ENCODE assay signal across 8 mouse cellular contexts in genomic region chr9:35211573-35212511, GRCm38 (mm10). TPM values are rescaled to one million over a fixed set of nuclear protein-coding genes. Genes with fewer than 3 reads are reported as not detected.
A peak's percentile ranks its signal among the peaks of the same experiment; 100 is the strongest.
DNase-seq lines count a peak whose midpoint lies in the region; ATAC-seq lines count a peak whose summit lies in the region.

No protein-coding gene starts in this region.

- H3K36me3 ChIP-seq in heart, embryonic 15.5 days, result peaks cover 63% of the 10 kb centered on the region
- peaks cover 73% of the 10 kb centered on the region for H3K36me3 ChIP-seq in liver, embryonic 13.5 days

- DNase-seq in heart, postnatal 10 days, result no peak
- peak; percentile 71 for DNase-seq in gastrocnemius, adult 8-10 months (ENCODE audit: low spot score in 2 of 2)
- DNase-seq in liver, embryonic 13.5 days, result no peak
- no peak for DNase-seq in right cerebral cortex, postnatal 4 days
- DNase-seq in ovary, adult 18-20 months (ENCODE audit: low spot score), result no peak
- no peak for DNase-seq in retina, postnatal 1 day

- ATAC-seq in heart, embryonic 15.5 days (replicated peaks; ENCODE audit: insufficient number of reproducible peaks, insufficient read depth, low FRiP score, low read depth), result no peak
- peak; percentile 10 for ATAC-seq in activated CD4-positive, CD25-positive, alpha-beta regulatory T cell, adult 4 months
- no peak for ATAC-seq in liver, embryonic 13.5 days (ENCODE audit: low read depth)

- intact Hi-C loops in heart, postnatal 10 days (cut with DNase I), result loop anchor here (2.0 kb wide), 1 partner anchor 57 kb away; no protein-coding TSS in a partner anchor

- H3K4me3 ChIP-seq in heart, embryonic 15.5 days, result peak overlapping the region; percentile 91
- peak overlapping the region; percentile 89 for H3K4me3 ChIP-seq in liver, embryonic 13.5 days (replicated peaks)

- 31% methylated on average over 26 of the region's 26 CpGs for WGBS in heart, embryonic 15.5 days
- 29% methylated on average over 26 of the region's 26 CpGs for WGBS in liver, embryonic 13.5 days (ENCODE audit: insufficient replicate concordance)

- H3K4me2 ChIP-seq in heart, embryonic 15.5 days, result peak overlapping the region; percentile 74
- peak overlapping the region; percentile 80 for H3K4me2 ChIP-seq in liver, embryonic 13.5 days

- peak overlapping the region; percentile 83 for H3K9ac ChIP-seq in heart, embryonic 15.5 days
- peak overlapping the region; percentile 86 for H3K9ac ChIP-seq in liver, embryonic 13.5 days

- H3K9me3 ChIP-seq in heart, embryonic 15.5 days (replicated peaks), result no peaks in the 10 kb centered on the region
- H3K9me3 ChIP-seq in liver, embryonic 13.5 days (replicated peaks), result no peaks in the 10 kb centered on the region

- no peaks in the 10 kb centered on the region for H3K27me3 ChIP-seq in heart, embryonic 15.5 days
- H3K27me3 ChIP-seq in liver, embryonic 13.5 days, result no peaks in the 10 kb centered on the region

- peak overlapping the region; percentile 78 for H3K27ac ChIP-seq in heart, embryonic 15.5 days
- H3K27ac ChIP-seq in liver, embryonic 13.5 days, result peak overlapping the region; percentile 75

- H3K4me1 ChIP-seq in heart, embryonic 15.5 days (replicated peaks), result peaks cover 18% of the 10 kb centered on the region
- H3K4me1 ChIP-seq in liver, embryonic 13.5 days (replicated peaks), result peaks cover 25% of the 10 kb centered on the region

RNA-seq across cellular contexts. Expression of gene Foxred1, which starts 1.0 kb away (rescaled TPM):
- 65.8 and 67.0 TPM in 2 replicates for polyA plus RNA-seq in heart, embryonic 15.5 days (2015; fragmentation: Nextera tagmentation; extraction: Ambion mirVana)
- total RNA-seq in heart, postnatal 10 days (2021), result 10 to 100 TPM; 82.4 to 91.3 TPM
- 10 to 100 TPM; 22.8 to 24.7 TPM for polyA plus RNA-seq in activated CD4-positive, CD25-positive, alpha-beta regulatory T cell, adult 4 months (2017; shearing (Covaris generic))
- 10 to 100 TPM; 15.7 to 18.4 (median 17.5) TPM for total RNA-seq in gastrocnemius, adult 8-10 months (2022)
- polyA plus RNA-seq in liver, embryonic 13.5 days (2015; fragmentation: Nextera tagmentation; extraction: Ambion mirVana), result 30.2 and 31.4 TPM in 2 replicates

RNA-seq across cellular contexts. Expression of gene Tirap, which starts 11.8 kb away (rescaled TPM):
- polyA plus RNA-seq in heart, embryonic 15.5 days (2015; fragmentation: Nextera tagmentation; extraction: Ambion mirVana), result 7.6 and 9.8 TPM in 2 replicates
- 1 to 10 TPM; 6.6 to 8.0 TPM for total RNA-seq in heart, postnatal 10 days (2021)
- polyA plus RNA-seq in activated CD4-positive, CD25-positive, alpha-beta regulatory T cell, adult 4 months (2017; shearing (Covaris generic)), result 1 to 10 TPM; 5.5 to 6.4 TPM
- 10 to 100 TPM; 28.0 to 30.7 (median 29.9) TPM for total RNA-seq in gastrocnemius, adult 8-10 months (2022)
- 5.8 and 6.3 TPM in 2 replicates for polyA plus RNA-seq in liver, embryonic 13.5 days (2015; fragmentation: Nextera tagmentation; extraction: Ambion mirVana)

RNA-seq across cellular contexts. Expression of gene Srpr, which starts 11.9 kb away (rescaled TPM):
- 89.5 and 96.8 TPM in 2 replicates for polyA plus RNA-seq in heart, embryonic 15.5 days (2015; fragmentation: Nextera tagmentation; extraction: Ambion mirVana)
- 100 to 1,000 TPM in 1 of 2 experiments, 10 to 100 TPM in 1; 98.2 to 100 TPM for total RNA-seq in heart, postnatal 10 days (2021)
- 10 to 100 TPM; 78.4 to 78.9 TPM for polyA plus RNA-seq in activated CD4-positive, CD25-positive, alpha-beta regulatory T cell, adult 4 months (2017; shearing (Covaris generic))
- total RNA-seq in gastrocnemius, adult 8-10 months (2022), result 100 to 1,000 TPM; 236 to 272 (median 254) TPM
- polyA plus RNA-seq in liver, embryonic 13.5 days (2015; fragmentation: Nextera tagmentation; extraction: Ambion mirVana), result 61.6 and 70.1 TPM in 2 replicates

RNA-seq across cellular contexts. Expression of gene Dcps, which starts 36.0 kb away (rescaled TPM):
- 54.6 and 63.0 TPM in 2 replicates for polyA plus RNA-seq in heart, embryonic 15.5 days (2015; fragmentation: Nextera tagmentation; extraction: Ambion mirVana)
- 10 to 100 TPM; 20.8 to 23.3 TPM for total RNA-seq in heart, postnatal 10 days (2021)
- 10 to 100 TPM; 84.9 to 98.4 TPM for polyA plus RNA-seq in activated CD4-positive, CD25-positive, alpha-beta regulatory T cell, adult 4 months (2017; shearing (Covaris generic))
- total RNA-seq in gastrocnemius, adult 8-10 months (2022), result 1 to 10 TPM; 7.0 to 9.5 (median 8.7) TPM
- polyA plus RNA-seq in liver, embryonic 13.5 days (2015; fragmentation: Nextera tagmentation; extraction: Ambion mirVana), result 58.6 and 62.9 TPM in 2 replicates

RNA-seq across cellular contexts. Expression of gene Fam118b, which starts 55.8 kb away (rescaled TPM):
- polyA plus RNA-seq in heart, embryonic 15.5 days (2015; fragmentation: Nextera tagmentation; extraction: Ambion mirVana), result 23.2 and 26.3 TPM in 2 replicates
- 10 to 100 TPM; 14.3 to 16.7 TPM for total RNA-seq in heart, postnatal 10 days (2021)
- polyA plus RNA-seq in activated CD4-positive, CD25-positive, alpha-beta regulatory T cell, adult 4 months (2017; shearing (Covaris generic)), result 10 to 100 TPM; 58.5 to 59.7 TPM
- 10 to 100 TPM; 26.3 to 31.9 (median 27.3) TPM for total RNA-seq in gastrocnemius, adult 8-10 months (2022)
- 16.9 and 19.2 TPM in 2 replicates for polyA plus RNA-seq in liver, embryonic 13.5 days (2015; fragmentation: Nextera tagmentation; extraction: Ambion mirVana)

Comparison
In these comparisons a context has a peak if more than half of its experiments do, and no peak if none do; other contexts are left out.
1. DNase-seq: peak in gastrocnemius, adult 8-10 months (2 of 2); none in heart, postnatal 10 days (0 of 2), liver, embryonic 13.5 days (single experiment), right cerebral cortex, postnatal 4 days (single experiment), ovary, adult 18-20 months (single experiment) and retina, postnatal 1 day (single experiment).